Mouse (Mus musculus) stomach, postnatal 0 days (tissue): ENCODE data around the gene Cwc25.
A peak's percentile ranks its signal among the peaks of the same experiment; 100 is the strongest.

Source experiments
- CTCF ChIP-seq: IDR thresholded peaks from 2 replicates; pipeline ENCODE4 v1.5.1; 2016; ENCODE audit warnings: antibody characterized with exemption, low read depth, mild to moderate bottlenecking, moderate library complexity
- EP300 ChIP-seq: optimal IDR thresholded peaks from 2 replicates; pipeline ENCODE3; 2016; ENCODE audit warnings: antibody characterized with exemption

- TF ChIP-seq CTCF (peak; percentile 59), EP300 (no peak)
Observed at GRCm38 (mm10) chr11:97761638-97762037, 4.7 kb downstream of the Cwc25 start.
